Mouse (Mus musculus) small intestine, adult 2 months (tissue): ENCODE measurements around the gene 1700016H13Rik.

Experiments
- CTCF ChIP-seq: fragments of 200-500 bp; IDR thresholded peaks from 2 replicates; pipeline ENCODE4 v1.5.1; 2012; ENCODE audit warnings: low read depth, mild to moderate bottlenecking, control low read depth, inconsistent platforms, low read length, moderate library complexity, mixed read lengths; ENCODE audit not compliant: insufficient replicate concordance, insufficient read length; ENCODE audit errors: extremely low read depth
- POLR2A ChIP-seq: fragments of 200-500 bp; IDR thresholded peaks from 2 replicates; pipeline ENCODE4 v1.6.1; 2012; ENCODE audit warnings: low read depth, mild to moderate bottlenecking, control low read depth, inconsistent platforms, low read length, moderate library complexity

GRCm38 (mm10) chr5:103612316-103612715 lies 43.5 kb downstream of the 1700016H13Rik start:
- TF ChIP-seq CTCF (no peak), POLR2A (no peak)
